18 mouse cellular contexts compared by ENCODE assay signal in the genomic region with DNA sequence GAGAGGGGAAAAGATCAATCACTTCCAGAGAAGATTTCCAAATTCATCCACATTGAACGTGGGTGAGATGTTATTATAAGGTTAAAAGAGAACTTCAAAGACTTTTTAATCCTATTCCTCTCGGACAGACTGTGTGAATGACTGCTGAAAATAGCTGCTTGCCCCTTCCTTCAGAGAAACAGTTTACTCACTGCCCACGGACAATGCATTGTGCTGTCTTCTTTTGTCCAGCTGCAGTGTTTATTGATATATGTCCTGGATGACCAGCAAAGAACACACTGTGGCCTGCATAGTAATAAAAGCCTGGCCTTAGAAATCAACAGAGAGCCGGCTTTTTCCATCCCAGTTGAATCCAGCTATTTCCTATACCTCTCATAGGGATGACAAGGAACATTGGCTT.
DNase-seq lines count a peak whose midpoint lies in the region; ATAC-seq lines count a peak whose summit lies in the region.
"Had no signal": no experiment of that assay in that cellular context is flagged by ENCODE, and none has a peak within 500 bp of the region (broad histone marks: within the 10 kb centered on the region; RNA-seq: fewer than 3 reads in every experiment).

No protein-coding gene starts in this region.

- H3K4me3 ChIP-seq in hindbrain, embryonic 16.5 days (ENCODE audit: low read length) = no peak overlapping the region
- no peak overlapping the region for H3K4me3 ChIP-seq in hindbrain, embryonic 13.5 days
- no peak overlapping the region for H3K4me3 ChIP-seq in neural tube, embryonic 15.5 days (replicated peaks)
- no peak overlapping the region for H3K4me3 ChIP-seq in midbrain, embryonic 16.5 days (ENCODE audit: low read depth, low read length)
- no peak overlapping the region for H3K4me3 ChIP-seq in kidney, embryonic 15.5 days (replicated peaks)
- H3K4me3 ChIP-seq: intestine, embryonic 15.5 days; limb, embryonic 12.5 days; liver, embryonic 12.5 days; myocyte had no signal

- WGBS in hindbrain, embryonic 16.5 days = 8% methylated on average over 4 of the region's 4 CpGs
- WGBS in hindbrain, embryonic 13.5 days = 2% methylated on average over 4 of the region's 4 CpGs
- 3% methylated on average over 4 of the region's 4 CpGs for WGBS in neural tube, embryonic 15.5 days
- 2% methylated on average over 4 of the region's 4 CpGs for WGBS in midbrain, embryonic 16.5 days
- WGBS in kidney, embryonic 15.5 days = 9% methylated on average over 4 of the region's 4 CpGs

- 0 out of 2 replicates have a peak, but pooled peaks have one; percentile 14 for ATAC-seq in hindbrain, embryonic 16.5 days
- ATAC-seq in hindbrain, embryonic 13.5 days (ENCODE audit: low FRiP score) = no peak
- no peak for ATAC-seq in neural tube, embryonic 15.5 days (ENCODE audit: low FRiP score)
- ATAC-seq in midbrain, embryonic 16.5 days = 0 out of 2 replicates have a peak, but pooled peaks have one; percentile 14
- ATAC-seq in kidney, embryonic 15.5 days (replicated peaks; ENCODE audit: low FRiP score) = no peak
- ATAC-seq: forebrain, postnatal 0 days; intestine, embryonic 15.5 days; liver, embryonic 12.5 days had no signal

- H3K9me3 ChIP-seq in hindbrain, embryonic 16.5 days (ENCODE audit: control insufficient read depth, low read length) = no peaks in the 10 kb centered on the region
- no peaks in the 10 kb centered on the region for H3K9me3 ChIP-seq in hindbrain, embryonic 13.5 days
- H3K9me3 ChIP-seq in neural tube, embryonic 15.5 days (replicated peaks) = no peaks in the 10 kb centered on the region
- H3K9me3 ChIP-seq in midbrain, embryonic 16.5 days (replicated peaks; ENCODE audit: control insufficient read depth, low read length, poor library complexity, severe bottlenecking) = no peaks in the 10 kb centered on the region
- no peaks in the 10 kb centered on the region for H3K9me3 ChIP-seq in kidney, embryonic 15.5 days (replicated peaks)
- H3K9me3 ChIP-seq: G1E; intestine, embryonic 15.5 days; limb, embryonic 12.5 days; liver, embryonic 12.5 days had no signal

- H3K36me3 ChIP-seq in hindbrain, embryonic 16.5 days (ENCODE audit: control insufficient read depth, insufficient read depth, low read length) = no peaks in the 10 kb centered on the region
- H3K36me3 ChIP-seq in hindbrain, embryonic 13.5 days = no peaks in the 10 kb centered on the region
- H3K36me3 ChIP-seq in neural tube, embryonic 15.5 days = no peaks in the 10 kb centered on the region
- H3K36me3 ChIP-seq in midbrain, embryonic 16.5 days (ENCODE audit: control insufficient read depth, insufficient read depth, low read length) = no peaks in the 10 kb centered on the region
- H3K36me3 ChIP-seq in kidney, embryonic 15.5 days = no peaks in the 10 kb centered on the region
- H3K36me3 ChIP-seq: G1E; intestine, embryonic 15.5 days; limb, embryonic 12.5 days; liver, embryonic 12.5 days had no signal

- peaks cover 3% of the 10 kb centered on the region; the same call in 1 of the 2 replicates for H3K4me1 ChIP-seq in hindbrain, embryonic 16.5 days (ENCODE audit: control insufficient read depth, insufficient read depth, low read depth, low read length)
- H3K4me1 ChIP-seq in hindbrain, embryonic 13.5 days (replicated peaks) = peaks cover 4% of the 10 kb centered on the region
- H3K4me1 ChIP-seq in neural tube, embryonic 15.5 days = no peaks in the 10 kb centered on the region
- no peaks in the 10 kb centered on the region for H3K4me1 ChIP-seq in midbrain, embryonic 16.5 days (ENCODE audit: control insufficient read depth, insufficient read depth, low read length)
- H3K4me1 ChIP-seq in kidney, embryonic 15.5 days = no peaks in the 10 kb centered on the region
- H3K4me1 ChIP-seq: intestine, embryonic 15.5 days; limb, embryonic 12.5 days; liver, embryonic 12.5 days had no signal

- no peak overlapping the region for H3K9ac ChIP-seq in hindbrain, embryonic 16.5 days (ENCODE audit: low read depth, low read length)
- H3K9ac ChIP-seq in hindbrain, embryonic 13.5 days = no peak overlapping the region
- no peak overlapping the region for H3K9ac ChIP-seq in neural tube, embryonic 15.5 days (replicated peaks)
- no peak overlapping the region for H3K9ac ChIP-seq in midbrain, embryonic 16.5 days (ENCODE audit: low read depth, low read length)
- H3K9ac ChIP-seq in kidney, embryonic 15.5 days = no peak overlapping the region
- H3K9ac ChIP-seq: forebrain, postnatal 0 days; intestine, embryonic 15.5 days; limb, embryonic 12.5 days; liver, embryonic 12.5 days had no signal

- no peak overlapping the region for H3K4me2 ChIP-seq in hindbrain, embryonic 16.5 days (ENCODE audit: low read length)
- no peak overlapping the region for H3K4me2 ChIP-seq in hindbrain, embryonic 13.5 days
- H3K4me2 ChIP-seq in neural tube, embryonic 15.5 days = no peak overlapping the region
- H3K4me2 ChIP-seq in midbrain, embryonic 16.5 days (ENCODE audit: low read length) = no peak overlapping the region
- no peak overlapping the region for H3K4me2 ChIP-seq in kidney, embryonic 15.5 days
- H3K4me2 ChIP-seq: intestine, embryonic 15.5 days; limb, embryonic 12.5 days; liver, embryonic 12.5 days had no signal

- DNase-seq in neural tube, embryonic 10.5 days (ENCODE audit: extremely low spot score, low spot score) = peak; percentile 14
- no peak for DNase-seq in cerebellum, adult 11 months
- DNase-seq in thymus, postnatal 4 days = no peak
- DNase-seq: adrenal gland, postnatal 25 days; cerebellum, adult 9-10 months; forebrain, postnatal 0 days; kidney, adult 9 months; lung, adult 2 months had no signal

- no peaks in the 10 kb centered on the region for H3K27me3 ChIP-seq in hindbrain, embryonic 16.5 days (replicated peaks; ENCODE audit: control insufficient read depth, insufficient read depth, low read length)
- H3K27me3 ChIP-seq in hindbrain, embryonic 13.5 days = no peaks in the 10 kb centered on the region
- no peaks in the 10 kb centered on the region for H3K27me3 ChIP-seq in neural tube, embryonic 15.5 days (replicated peaks)
- no peaks in the 10 kb centered on the region for H3K27me3 ChIP-seq in midbrain, embryonic 16.5 days (ENCODE audit: control insufficient read depth, insufficient read depth, low read depth, low read length)
- H3K27me3 ChIP-seq in kidney, embryonic 15.5 days = no peaks in the 10 kb centered on the region
- H3K27me3 ChIP-seq: intestine, embryonic 15.5 days; limb, embryonic 12.5 days; liver, embryonic 12.5 days had no signal

- H3K27ac ChIP-seq in hindbrain, embryonic 16.5 days (ENCODE audit: low read depth, low read length) = no peak overlapping the region
- H3K27ac ChIP-seq in hindbrain, embryonic 13.5 days = no peak overlapping the region
- no peak overlapping the region for H3K27ac ChIP-seq in neural tube, embryonic 15.5 days (replicated peaks)
- no peak overlapping the region for H3K27ac ChIP-seq in midbrain, embryonic 16.5 days (ENCODE audit: low read length)
- H3K27ac ChIP-seq in kidney, embryonic 15.5 days = no peak overlapping the region
- H3K27ac ChIP-seq: intestine, embryonic 15.5 days; limb, embryonic 12.5 days; liver, embryonic 12.5 days had no signal

Comparison
In these comparisons a context has a peak if more than half of its experiments do, and no peak if none do; other contexts are left out.
1. ATAC-seq: peak in hindbrain, embryonic 16.5 days (single experiment) and midbrain, embryonic 16.5 days (single experiment); none in hindbrain, embryonic 13.5 days (single experiment), neural tube, embryonic 15.5 days (single experiment) and kidney, embryonic 15.5 days (single experiment).